Mouse (Mus musculus): ENCODE measurements at regions not wholly inside any gene's neighbourhood (a gene's known extent, or its start where the extent isn't known, plus 50 kb on each side); places are given as distances from the start of the nearest gene placed in this dataset.

- DNase-seq: no peak
Observed at GRCm38 (mm10) chrX:96876239-96876638, 163.0 kb downstream of the Gpr165 start.

GRCm38 (mm10) chrX:96878721-96879120, 165.5 kb downstream of the Gpr165 start:
- DNase-seq: peak; percentile 7

GRCm38 (mm10) chrX:96879154-96879553, 165.9 kb downstream of the Gpr165 start:
- DNase-seq: no peak

GRCm38 (mm10) chrX:96900636-96901035, 171.8 kb upstream of the Pgr15l start:
- peak; percentile 1 for DNase-seq

Data from kidney, postnatal 14 days (tissue).